Mouse (Mus musculus): ENCODE measurements around the gene Actr3b.

DNA sequence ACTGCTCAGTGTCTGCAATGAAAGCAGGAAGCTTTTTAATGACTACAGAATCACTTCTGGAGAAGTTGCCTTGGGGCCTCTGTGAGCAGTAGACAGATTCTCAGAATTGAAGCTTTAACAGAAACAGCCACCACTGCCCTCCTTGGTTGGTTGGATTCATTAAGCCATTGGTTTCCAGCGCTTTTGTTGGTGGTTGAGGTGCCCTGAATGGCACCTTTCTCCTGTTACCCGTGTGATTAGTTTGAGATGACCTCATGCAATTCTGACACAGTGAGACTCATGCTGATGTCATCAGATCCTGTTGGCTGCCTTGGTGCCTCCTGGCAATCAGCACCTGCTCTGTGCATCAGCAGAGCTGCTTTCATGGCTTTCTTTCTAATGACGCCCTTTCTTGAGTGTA, 21.3 kb upstream of the Actr3b start:
- TF ChIP-seq CTCF (IDR thresholded peaks at IDR 0.05; ENCODE audit: low read depth) (no peak), EP300 (optimal IDR thresholded peaks at IDR 0.05) (no peak)
